Mouse (Mus musculus) stomach, postnatal 0 days (tissue): Measurements from ENCODE around the gene Rasgrp2.
A peak's percentile ranks its signal among the peaks of the same experiment; 100 is the strongest.

Experiments
- CTCF ChIP-seq: IDR thresholded peaks from 2 replicates; pipeline ENCODE4 v1.5.1; 2016; ENCODE audit warnings: antibody characterized with exemption, low read depth, mild to moderate bottlenecking, moderate library complexity
- EP300 ChIP-seq: optimal IDR thresholded peaks from 2 replicates; pipeline ENCODE3; 2016; ENCODE audit warnings: antibody characterized with exemption

- TF ChIP-seq CTCF (peak; percentile 92), EP300 (no peak)
Observed at GRCm38 (mm10) chr19:6452030-6452494, 52.9 kb downstream of the Rasgrp2 start.
